Mouse (Mus musculus) liver, postnatal 0 days (tissue): Measurements from ENCODE around the gene Sri. TPM values are rescaled to one million over a fixed set of nuclear protein-coding genes. Genes with fewer than 3 reads are reported as not detected.

Experiments
- ATAC-seq: fragments of 200-750 bp; cut with Nextera tagmentation; 2 replicates; pipeline ENCODE4 v1.8.0; 2017; ENCODE audit warnings: mild to moderate bottlenecking, moderate library complexity
- DNase-seq: peaks from one replicate; pipeline ENCODE4 v3.0.0-alpha.2; 2016
- H3K27ac ChIP-seq: fragments of 300-500 bp; sonication (generic); 2 replicates; pipeline ENCODE4 v1.5.1; 2014; ENCODE audit warnings: antibody characterized with exemption, moderate library complexity, mild to moderate bottlenecking, low read depth
- H3K27me3 ChIP-seq: fragments of 300-500 bp; sonication (generic); 2 replicates; pipeline ENCODE4 v1.6.1; 2014; ENCODE audit warnings: low read length, control low read depth, mixed read lengths; ENCODE audit not compliant: insufficient read depth
- H3K36me3 ChIP-seq: fragments of 300-500 bp; sonication (generic); replicated peaks from 2 replicates; pipeline ENCODE4 v1.6.1; 2014; ENCODE audit warnings: mild to moderate bottlenecking, control low read depth, low read length, moderate library complexity, mixed read lengths; ENCODE audit not compliant: insufficient read depth
- H3K4me1 ChIP-seq: fragments of 300-500 bp; sonication (generic); 2 replicates; pipeline ENCODE4 v1.6.1; 2014; ENCODE audit warnings: antibody characterized with exemption, mild to moderate bottlenecking, control low read depth; ENCODE audit not compliant: insufficient read depth
- H3K4me2 ChIP-seq: fragments of 300-500 bp; sonication (generic); 2 replicates; pipeline ENCODE4 v1.6.1; 2014; ENCODE audit warnings: low read depth, mild to moderate bottlenecking, low read length, moderate library complexity, mixed read lengths
- H3K4me3 ChIP-seq: fragments of 300-500 bp; sonication (generic); 2 replicates; pipeline ENCODE4 v1.5.1; 2014; ENCODE audit warnings: low read depth, low read length
- H3K9ac ChIP-seq: fragments of 300-500 bp; sonication (generic); replicated peaks from 2 replicates; pipeline ENCODE4 v1.6.1; 2014; ENCODE audit warnings: mild to moderate bottlenecking, moderate library complexity
- H3K9me3 ChIP-seq: fragments of 300-500 bp; sonication (generic); 2 replicates; pipeline ENCODE4 v1.6.1; 2016; ENCODE audit warnings: mild to moderate bottlenecking, control low read depth, low read length, mixed read lengths
- CTCF ChIP-seq: sonication (generic); IDR thresholded peaks from 2 replicates; pipeline ENCODE4 v1.5.1; 2016; ENCODE audit warnings: antibody characterized with exemption, low read depth
- EP300 ChIP-seq: IDR thresholded peaks from 2 replicates; pipeline ENCODE4 v1.6.1; 2016; ENCODE audit warnings: antibody characterized with exemption, low read depth, mild to moderate bottlenecking
- WGBS: fragments of 180-500 bp; shearing (Covaris S2); extraction: QIAGEN DNeasy Blood & Tissue Kit; methylation state at CpG from one replicate; pipeline ENCODE4 v1.1.7; 2014; ENCODE audit not compliant: insufficient replicate concordance; 5-methylcytosine and 5-hydroxymethylcytosine counted together
- polyA plus RNA-seq: library from polyadenylated mRNA; unstranded; fragments of >200 nt; fragmentation: Nextera tagmentation; extraction: Ambion mirVana; gene quantifications from 2 replicates; pipeline ENCODE4 v1.2.1, GENCODE M21; 2015

The Sri gene
- polyA plus RNA-seq, 1 experiment from 2014 or later = 136 TPM

- ATAC-seq = peak; percentile 92
- Histone ChIP-seq H3K27me3 (no peaks in the 10 kb centered on the region), H3K9me3 (no peaks in the 10 kb centered on the region), H3K4me2 (0 out of 2 replicates have a peak overlapping the region, but pooled peaks have one; percentile 2), H3K4me3 (no peak overlapping the region), H3K9ac (no peak overlapping the region), H3K36me3 (peaks cover 60% of the 10 kb centered on the region), H3K27ac (no peak overlapping the region), H3K4me1 (no peaks in the 10 kb centered on the region)
- TF ChIP-seq CTCF (no peak), EP300 (0 out of 2 replicates have a peak, but pooled peaks have one; percentile 27)
- no peak for DNase-seq
- 45% methylated on average over 6 of the region's 6 CpGs for WGBS
Measured at GRCm38 (mm10) chr5:8063207-8063606, 17.3 kb downstream of the Sri start.

- Histone ChIP-seq H3K27ac (no peak overlapping the region), H3K27me3 (no peaks in the 10 kb centered on the region), H3K4me3 (no peak overlapping the region), H3K4me1 (no peaks in the 10 kb centered on the region), H3K4me2 (no peak overlapping the region), H3K36me3 (peaks cover 17% of the 10 kb centered on the region; the same call in 1 of the 2 replicates), H3K9ac (no peak overlapping the region), H3K9me3 (no peaks in the 10 kb centered on the region)
- WGBS = 84% methylated on average over 9 of the region's 9 CpGs
- no peak for TF ChIP-seq CTCF
- no peak for TF ChIP-seq EP300
- DNase-seq = no peak
- ATAC-seq = no peak
Measured at GRCm38 (mm10) chr5:8073406-8073805, 27.5 kb downstream of the Sri start.

GRCm38 (mm10) chr5:8073901-8074561 is 28.2 kb downstream of the Sri start:
- Histone ChIP-seq H3K4me3 (no peak overlapping the region), H3K4me2 (no peak overlapping the region), H3K27me3 (no peaks in the 10 kb centered on the region), H3K4me1 (no peaks in the 10 kb centered on the region), H3K9ac (no peak overlapping the region), H3K9me3 (no peaks in the 10 kb centered on the region), H3K27ac (no peak overlapping the region), H3K36me3 (peaks cover 17% of the 10 kb centered on the region; the same call in 1 of the 2 replicates)
- ATAC-seq (no peak), DNase-seq (no peak)
- 91% methylated on average over 9 of the region's 9 CpGs for WGBS
- no peak for TF ChIP-seq CTCF
- no peak for TF ChIP-seq EP300

- H3K9ac ChIP-seq = no peak overlapping the region
- H3K9me3 ChIP-seq = no peaks in the 10 kb centered on the region
- DNase-seq = no peak
- no peak overlapping the region for H3K4me3 ChIP-seq
- H3K36me3 ChIP-seq = 0 out of 2 replicates have a peak, but pooled peaks cover 5% of the 10 kb centered on the region
- no peak overlapping the region for H3K27ac ChIP-seq
- 84% methylated on average over 8 of the region's 8 CpGs for WGBS
- ATAC-seq = no peak
- H3K4me1 ChIP-seq = no peaks in the 10 kb centered on the region
- TF ChIP-seq EP300 = no peak
- TF ChIP-seq CTCF = no peak
- no peaks in the 10 kb centered on the region for H3K27me3 ChIP-seq
- no peak overlapping the region for H3K4me2 ChIP-seq
Measured at GRCm38 (mm10) chr5:8077481-8077880, 31.6 kb downstream of the Sri start.

GRCm38 (mm10) chr5:8082800-8083509 is 37.1 kb downstream of the Sri start:
- TF ChIP-seq EP300 (no peak), CTCF (no peak)

GRCm38 (mm10) chr5:8085661-8086060 is 39.8 kb downstream of the Sri start:
- Histone ChIP-seq H3K9me3 (no peaks in the 10 kb centered on the region), H3K4me3 (no peak overlapping the region), H3K36me3 (no peaks in the 10 kb centered on the region), H3K27ac (no peak overlapping the region), H3K4me2 (no peak overlapping the region), H3K4me1 (no peaks in the 10 kb centered on the region), H3K27me3 (no peaks in the 10 kb centered on the region), H3K9ac (no peak overlapping the region)
- no peak for ATAC-seq
- DNase-seq = no peak
- WGBS = 79% methylated on average over 3 of the region's 3 CpGs
- TF ChIP-seq CTCF = no peak
- TF ChIP-seq EP300 = no peak

More at GRCm38 (mm10) chr5:8082800-8083509, 37.1 kb downstream of the Sri start:
- Histone ChIP-seq H3K27me3 (no peaks in the 10 kb centered on the region), H3K4me1 (no peaks in the 10 kb centered on the region), H3K9me3 (no peaks in the 10 kb centered on the region), H3K4me3 (no peak overlapping the region), H3K9ac (no peak overlapping the region), H3K27ac (no peak overlapping the region), H3K4me2 (no peak overlapping the region), H3K36me3 (no peaks in the 10 kb centered on the region)
- no peak for DNase-seq
- 0 out of 2 replicates have a peak, but pooled peaks have one; percentile 19 for ATAC-seq
- WGBS = 61% methylated on average over 20 of the region's 20 CpGs
